Mouse (Mus musculus): ENCODE results near the gene Jade3.

GRCm38 (mm10) chrX:20483213-20483612, 57.7 kb downstream of the Jade3 start:
- no peak for TF ChIP-seq CTCF (IDR thresholded peaks at IDR 0.05)
- TF ChIP-seq EP300 (IDR thresholded peaks at IDR 0.05): no peak

All from lung, postnatal 0 days (tissue).